Mouse (Mus musculus) liver, embryonic 13.5 days (tissue): ENCODE measurements at regions not wholly inside any gene's neighbourhood (a gene's known extent, or its start where the extent isn't known, plus 50 kb on each side); places are given as distances from the start of the nearest gene placed in this dataset.
A peak's percentile ranks its signal among the peaks of the same experiment; 100 is the strongest.

ENCODE experiments used
- ATAC-seq: fragments of 200-750 bp; cut with Nextera tagmentation; 2 replicates; pipeline ENCODE4 v1.8.0; 2017; ENCODE audit warnings: low read depth, mild to moderate bottlenecking, moderate number of reproducible peaks, moderate library complexity
- DNase-seq: peaks from one replicate; pipeline ENCODE4 v3.0.0; 2022
- H3K27ac ChIP-seq: fragments of 300-500 bp; sonication (generic); 2 replicates; pipeline ENCODE4 v1.5.1; 2015; ENCODE audit warnings: moderate library complexity, mild to moderate bottlenecking, inconsistent platforms
- H3K27me3 ChIP-seq: fragments of 300-500 bp; sonication (generic); 2 replicates; pipeline ENCODE4 v1.6.1; 2015; ENCODE audit warnings: mild to moderate bottlenecking, inconsistent platforms
- H3K36me3 ChIP-seq: fragments of 300-500 bp; sonication (generic); 2 replicates; pipeline ENCODE4 v1.6.1; 2015; ENCODE audit warnings: mild to moderate bottlenecking, inconsistent platforms
- H3K4me1 ChIP-seq: fragments of 300-500 bp; sonication (generic); replicated peaks from 2 replicates; pipeline ENCODE4 v1.6.1; 2015; ENCODE audit warnings: inconsistent platforms
- H3K4me2 ChIP-seq: fragments of 300-500 bp; sonication (generic); 2 replicates; pipeline ENCODE4 v1.6.1; 2015; ENCODE audit warnings: inconsistent platforms, mild to moderate bottlenecking, moderate library complexity
- H3K4me3 ChIP-seq: fragments of 300-500 bp; sonication (generic); replicated peaks from 2 replicates; pipeline ENCODE4 v1.5.1; 2015; ENCODE audit warnings: mild to moderate bottlenecking, inconsistent platforms
- H3K9ac ChIP-seq: fragments of 300-500 bp; sonication (generic); 2 replicates; pipeline ENCODE4 v1.6.1; 2015; ENCODE audit warnings: mild to moderate bottlenecking, inconsistent platforms
- H3K9me3 ChIP-seq: fragments of 300-500 bp; sonication (generic); replicated peaks from 2 replicates; pipeline ENCODE4 v1.6.1; 2016; ENCODE audit warnings: inconsistent platforms
- WGBS: fragments of 180-500 bp; shearing (Covaris S2); methylation state at CpG from one replicate; pipeline ENCODE4 v1.1.7; 2015; ENCODE audit not compliant: insufficient replicate concordance; 5-methylcytosine and 5-hydroxymethylcytosine counted together

DNA sequence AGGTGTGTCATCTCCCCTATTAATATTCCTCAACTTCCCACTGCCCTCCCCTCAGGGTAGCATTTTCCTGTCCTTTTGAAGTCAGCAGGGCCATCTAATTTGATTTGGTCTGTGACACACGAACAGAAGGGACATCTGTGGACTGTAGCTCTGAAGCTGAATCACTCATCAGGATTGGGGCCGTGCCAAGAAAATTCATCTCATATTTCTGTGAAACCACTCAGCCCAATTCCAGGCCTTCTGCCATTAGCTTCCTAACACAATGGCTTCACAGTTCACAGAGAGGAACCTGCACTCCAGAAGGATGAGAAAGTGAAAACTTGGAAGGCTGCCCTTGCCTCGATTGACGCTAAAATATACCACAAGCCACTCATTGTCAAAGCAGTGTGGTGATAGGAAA is 86.1 kb downstream of the Abhd5 start:
- Histone ChIP-seq H3K27me3 (no peaks in the 10 kb centered on the region), H3K9me3 (no peaks in the 10 kb centered on the region), H3K27ac (no peak overlapping the region), H3K4me3 (no peak overlapping the region), H3K4me1 (no peaks in the 10 kb centered on the region), H3K36me3 (no peaks in the 10 kb centered on the region), H3K4me2 (no peak overlapping the region), H3K9ac (no peak overlapping the region)
- DNase-seq (no peak), ATAC-seq (no peak)
- 58% methylated on average over 4 of the region's 4 CpGs for WGBS

DNA sequence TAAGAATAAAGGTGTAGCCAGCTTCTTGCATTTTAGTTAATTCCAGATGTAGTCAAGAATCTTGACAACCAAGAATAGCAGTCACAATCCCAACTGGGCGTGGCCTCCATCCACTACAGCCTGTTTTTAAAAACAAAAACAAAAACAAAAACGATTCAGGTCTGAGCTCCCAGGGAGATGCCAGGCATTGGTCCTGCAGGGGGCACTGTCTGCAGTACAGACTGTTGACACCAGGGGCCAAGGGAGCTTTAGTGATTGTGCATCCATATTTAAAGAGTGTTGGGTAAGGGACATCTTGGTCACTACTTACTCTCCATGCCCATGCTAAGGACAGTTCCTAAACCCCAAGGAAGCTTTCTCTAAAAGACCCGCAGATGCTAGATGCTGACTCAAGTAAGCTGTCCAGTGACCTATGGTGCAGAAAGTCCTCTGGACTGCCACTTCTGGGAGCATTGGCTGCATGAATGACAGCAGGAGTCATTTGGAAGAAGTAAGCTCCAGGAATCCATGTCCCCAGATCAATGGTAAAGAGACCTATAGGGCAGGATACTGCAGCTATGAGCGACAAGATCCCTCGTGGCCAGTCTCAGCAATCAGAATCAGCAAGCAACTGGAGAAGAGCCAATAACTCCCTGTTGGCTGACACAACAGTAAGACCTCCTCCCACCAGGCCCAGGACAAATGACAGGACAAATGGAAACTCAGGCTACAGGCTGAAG is 95.1 kb downstream of the Abhd5 start:
- Histone ChIP-seq H3K27ac (no peak overlapping the region), H3K9ac (no peak overlapping the region), H3K9me3 (no peaks in the 10 kb centered on the region), H3K27me3 (no peaks in the 10 kb centered on the region), H3K4me1 (no peaks in the 10 kb centered on the region), H3K36me3 (no peaks in the 10 kb centered on the region), H3K4me3 (no peak overlapping the region), H3K4me2 (no peak overlapping the region)
- ATAC-seq (no peak), DNase-seq (no peak)
- WGBS = 53% methylated on average over 5 of the region's 5 CpGs

DNA sequence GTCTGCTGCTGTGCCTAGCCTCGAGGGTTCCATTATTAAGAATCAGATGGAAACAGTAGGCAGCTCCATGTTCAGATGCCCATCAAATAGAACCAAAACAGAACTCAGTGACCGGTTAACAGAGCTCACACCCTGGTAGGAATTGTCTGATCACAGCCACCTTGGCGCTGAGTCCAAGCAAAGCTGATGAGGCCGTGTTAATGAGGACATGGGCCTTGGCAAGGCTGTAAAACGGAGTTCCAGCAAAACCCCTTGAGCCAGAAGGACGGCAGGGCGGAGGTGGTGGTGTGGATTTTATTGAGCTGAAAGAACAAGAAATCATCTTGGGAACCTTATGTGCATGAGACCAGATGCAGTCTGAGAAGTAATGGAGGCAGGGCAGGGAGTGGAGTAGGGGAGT is 96.2 kb downstream of the Abhd5 start:
- ATAC-seq = no peak
- H3K27ac ChIP-seq = no peak overlapping the region
- H3K27me3 ChIP-seq = no peaks in the 10 kb centered on the region
- no peaks in the 10 kb centered on the region for H3K9me3 ChIP-seq
- no peak overlapping the region for H3K4me3 ChIP-seq
- no peaks in the 10 kb centered on the region for H3K4me1 ChIP-seq
- no peak for DNase-seq
- H3K4me2 ChIP-seq = no peak overlapping the region
- no peak overlapping the region for H3K9ac ChIP-seq
- 72% methylated on average over 7 of the region's 7 CpGs for WGBS
- H3K36me3 ChIP-seq = no peaks in the 10 kb centered on the region

DNA sequence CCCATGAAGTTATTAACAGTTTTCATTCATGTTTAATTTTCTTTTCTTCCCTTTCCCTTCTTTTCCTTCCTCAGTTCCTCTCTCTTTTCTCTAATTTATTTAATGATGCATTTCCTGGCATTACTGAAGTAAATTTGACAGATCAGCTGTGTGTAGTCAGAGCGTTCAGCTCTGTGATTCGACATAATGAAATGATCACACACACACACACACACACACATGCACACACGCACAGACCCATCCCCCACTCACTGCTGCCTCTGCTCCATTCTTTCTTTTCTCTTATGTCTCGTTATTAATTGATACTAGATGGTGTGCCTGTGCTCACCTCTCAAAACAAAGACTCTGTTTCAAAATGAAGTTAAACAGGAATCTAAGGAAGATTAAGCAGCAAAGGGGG is 96.9 kb downstream of the Abhd5 start:
- Histone ChIP-seq H3K36me3 (no peaks in the 10 kb centered on the region), H3K4me3 (no peak overlapping the region), H3K4me1 (no peaks in the 10 kb centered on the region), H3K9me3 (no peaks in the 10 kb centered on the region), H3K27ac (no peak overlapping the region), H3K9ac (no peak overlapping the region), H3K4me2 (no peak overlapping the region), H3K27me3 (no peaks in the 10 kb centered on the region)
- ATAC-seq (no peak), DNase-seq (no peak)
- 63% methylated on average over 4 of the region's 4 CpGs for WGBS

DNA sequence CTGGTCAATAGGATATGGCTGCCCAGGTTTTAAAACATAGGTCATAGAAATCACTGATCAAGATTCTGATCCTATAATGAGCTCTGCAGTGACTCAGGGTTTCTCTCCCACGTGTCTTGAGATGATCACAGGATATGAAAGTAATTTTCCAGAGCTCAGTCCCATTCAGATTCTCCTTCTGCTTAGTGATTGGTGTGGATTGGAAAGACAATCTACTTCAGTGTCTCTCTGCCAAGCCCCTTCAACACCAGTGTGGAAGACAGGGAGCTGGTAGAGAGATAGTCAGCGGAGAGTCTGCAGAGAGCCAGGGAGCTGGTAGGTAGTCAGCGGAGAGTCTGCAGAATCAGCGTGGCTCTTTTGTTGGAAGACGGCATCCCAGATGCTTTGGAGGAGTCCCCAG is 99.1 kb downstream of the Abhd5 start:
- WGBS = 67% methylated on average over 5 of the region's 5 CpGs
- no peaks in the 10 kb centered on the region for H3K9me3 ChIP-seq

DNA sequence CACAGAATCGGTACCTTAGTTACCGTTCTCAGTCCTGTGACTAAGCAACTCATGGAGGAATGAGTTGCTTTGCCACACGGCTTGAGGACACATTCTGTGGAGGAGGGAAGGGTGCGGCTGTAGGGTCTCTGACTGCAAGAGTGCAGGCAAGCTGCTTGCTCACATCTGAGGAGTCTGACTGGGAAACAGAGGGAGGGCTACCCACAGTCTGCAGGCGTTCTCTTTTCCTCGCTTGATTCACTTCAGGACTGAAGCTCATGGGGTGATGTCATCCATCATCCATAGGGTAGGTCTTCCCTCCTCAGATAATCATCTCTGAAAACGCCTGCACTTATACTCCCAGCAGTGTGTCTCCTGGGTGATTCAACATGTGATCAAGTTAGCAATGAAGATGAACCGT is 103.9 kb downstream of the Abhd5 start:
- H3K4me2 ChIP-seq = no peak overlapping the region
- H3K9me3 ChIP-seq = no peaks in the 10 kb centered on the region
- H3K4me1 ChIP-seq = no peaks in the 10 kb centered on the region
- ATAC-seq (no peak), DNase-seq (no peak)
- WGBS = 56% methylated on average over 8 of the region's 8 CpGs
- no peaks in the 10 kb centered on the region for H3K36me3 ChIP-seq
- H3K27me3 ChIP-seq = no peaks in the 10 kb centered on the region
- H3K27ac ChIP-seq = no peak overlapping the region
- no peak overlapping the region for H3K9ac ChIP-seq
- no peak overlapping the region for H3K4me3 ChIP-seq

More for the DNA sequence above, 99.1 kb downstream of the Abhd5 start:
- no peak for ATAC-seq
- Histone ChIP-seq H3K27ac (no peak overlapping the region), H3K4me2 (no peak overlapping the region), H3K4me3 (no peak overlapping the region), H3K27me3 (no peaks in the 10 kb centered on the region), H3K4me1 (no peaks in the 10 kb centered on the region), H3K9ac (no peak overlapping the region), H3K36me3 (no peaks in the 10 kb centered on the region)
- no peak for DNase-seq

DNA sequence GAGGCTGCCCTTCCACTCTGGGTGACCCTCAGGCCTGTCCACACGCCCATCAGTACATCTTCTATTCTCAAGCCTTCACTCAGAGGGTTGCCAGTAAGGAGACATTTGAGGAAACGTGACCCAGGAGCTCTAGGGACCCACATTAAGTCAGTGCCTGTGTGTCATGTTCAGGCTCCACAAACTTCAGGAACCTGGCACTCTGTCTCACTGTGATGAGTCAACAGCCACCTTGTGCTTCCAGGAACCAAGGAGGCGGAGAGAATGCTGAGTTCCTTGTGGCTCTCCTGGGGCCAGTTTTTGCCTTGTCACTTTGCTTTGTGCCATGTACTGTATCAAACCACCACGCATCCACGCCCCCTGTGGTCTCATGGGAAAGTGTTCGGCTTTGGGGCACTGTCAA is 104.4 kb downstream of the Abhd5 start:
- H3K9me3 ChIP-seq = no peaks in the 10 kb centered on the region
- WGBS = 49% methylated on average over 6 of the region's 6 CpGs
- ATAC-seq (no peak), DNase-seq (no peak)
- H3K27me3 ChIP-seq = no peaks in the 10 kb centered on the region
- H3K4me3 ChIP-seq = no peak overlapping the region
- no peak overlapping the region for H3K27ac ChIP-seq
- H3K9ac ChIP-seq = no peak overlapping the region
- no peak overlapping the region for H3K4me2 ChIP-seq
- no peaks in the 10 kb centered on the region for H3K4me1 ChIP-seq
- H3K36me3 ChIP-seq = no peaks in the 10 kb centered on the region

DNA sequence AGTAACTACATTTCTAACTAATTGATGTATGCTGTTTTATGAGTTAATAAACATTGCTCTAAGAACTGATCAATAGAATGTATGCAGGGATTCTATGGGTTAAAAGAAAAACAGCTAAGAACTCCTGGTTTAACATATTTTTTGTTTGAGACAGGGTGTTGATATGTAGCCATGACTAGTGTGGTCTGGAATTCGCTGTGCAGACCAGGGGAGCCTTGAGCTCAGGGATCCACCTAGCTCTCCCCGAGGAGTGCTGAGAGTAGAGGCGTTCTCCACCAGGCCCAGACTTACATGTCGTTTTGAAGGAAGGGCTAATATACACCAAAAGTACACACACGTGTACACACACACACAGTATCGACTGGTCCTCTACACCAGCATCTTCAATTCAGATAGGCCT is 108.1 kb downstream of the Abhd5 start:
- Histone ChIP-seq H3K4me2 (no peak overlapping the region), H3K36me3 (no peaks in the 10 kb centered on the region), H3K27me3 (no peaks in the 10 kb centered on the region), H3K9me3 (no peaks in the 10 kb centered on the region), H3K4me3 (no peak overlapping the region), H3K4me1 (no peaks in the 10 kb centered on the region), H3K27ac (no peak overlapping the region), H3K9ac (no peak overlapping the region)
- WGBS = 63% methylated on average over 6 of the region's 6 CpGs
- ATAC-seq (no peak), DNase-seq (no peak)

DNA sequence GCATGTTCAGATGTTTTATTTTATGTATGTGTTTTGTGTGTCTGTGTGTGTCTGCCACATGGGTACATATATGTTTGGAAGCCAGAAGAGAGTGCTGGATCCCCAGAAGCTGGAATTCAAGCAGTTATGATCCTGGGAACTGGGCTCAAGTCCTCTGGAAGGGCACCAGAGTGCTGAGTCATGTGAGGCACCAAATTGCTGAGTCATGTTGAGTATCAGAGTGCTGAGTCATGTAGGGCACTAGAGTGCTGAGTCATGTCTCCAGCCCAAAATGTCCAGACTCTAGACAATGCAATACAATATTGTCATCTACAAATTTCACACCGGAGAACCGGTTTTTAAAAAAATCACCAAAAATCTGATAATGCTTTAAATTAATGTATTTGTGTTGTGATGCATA is 120.1 kb downstream of the Abhd5 start:
- H3K27ac ChIP-seq = no peak overlapping the region
- H3K9me3 ChIP-seq = 0 out of 2 replicates have a peak, but pooled peaks cover 2% of the 10 kb centered on the region
- DNase-seq (peak; percentile 23), ATAC-seq (peak; percentile 55; the same call in 1 of the 2 replicates)
- H3K4me3 ChIP-seq = no peak overlapping the region
- H3K4me2 ChIP-seq = no peak overlapping the region
- no peaks in the 10 kb centered on the region for H3K27me3 ChIP-seq
- H3K4me1 ChIP-seq = peaks cover 3% of the 10 kb centered on the region
- no peak overlapping the region for H3K9ac ChIP-seq
- no peaks in the 10 kb centered on the region for H3K36me3 ChIP-seq
- WGBS = 88% methylated on average over 2 of the region's 2 CpGs

DNA sequence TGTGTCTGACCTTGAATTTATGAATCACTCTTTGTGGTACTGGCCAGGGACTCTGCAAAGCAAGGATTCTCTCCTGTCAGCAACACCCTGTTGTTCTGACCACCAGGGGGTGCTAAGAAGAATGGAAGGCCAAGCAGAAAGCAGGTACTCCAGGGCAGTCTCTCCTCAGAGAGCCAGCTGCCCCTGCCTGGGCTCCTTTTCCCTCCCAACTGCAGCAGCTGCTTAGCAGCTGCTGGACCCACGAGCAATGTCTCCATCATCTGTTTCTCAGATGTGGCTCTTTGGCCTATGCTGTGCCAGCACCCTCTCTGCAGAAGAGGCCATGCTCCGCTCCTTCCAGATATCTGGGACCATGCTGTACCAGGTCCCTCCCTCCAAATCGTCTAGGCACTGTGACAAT is 124.9 kb downstream of the Abhd5 start:
- ATAC-seq = no peak
- no peaks in the 10 kb centered on the region for H3K27me3 ChIP-seq
- no peak overlapping the region for H3K9ac ChIP-seq
- WGBS = 40% methylated on average over 3 of the region's 3 CpGs
- H3K27ac ChIP-seq = no peak overlapping the region
- no peak overlapping the region for H3K4me3 ChIP-seq
- peaks cover 3% of the 10 kb centered on the region for H3K4me1 ChIP-seq
- no peak overlapping the region for H3K4me2 ChIP-seq
- H3K9me3 ChIP-seq = 0 out of 2 replicates have a peak, but pooled peaks cover 2% of the 10 kb centered on the region
- no peak for DNase-seq
- no peaks in the 10 kb centered on the region for H3K36me3 ChIP-seq

DNA sequence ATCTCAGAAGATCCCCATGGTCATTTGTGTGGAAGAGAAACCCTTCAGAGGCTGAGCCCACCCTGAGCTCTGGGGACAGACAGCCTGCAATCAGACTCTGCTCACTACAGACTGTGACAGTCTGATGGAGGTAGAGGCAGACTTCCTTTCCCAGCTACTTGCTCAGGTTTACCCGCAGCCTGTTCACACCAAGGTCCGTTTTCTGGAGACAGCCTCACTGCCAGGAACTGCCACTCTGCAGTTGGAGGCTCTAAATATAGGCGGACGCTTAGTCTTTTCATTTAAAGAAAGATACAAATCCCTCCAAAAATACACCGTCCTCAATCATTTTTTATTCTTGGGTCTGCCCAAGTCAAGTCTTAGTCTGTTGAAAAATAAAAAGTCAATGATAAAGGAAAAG is 135.6 kb downstream of the Abhd5 start:
- WGBS = 69% methylated on average over 5 of the region's 5 CpGs
- H3K9me3 ChIP-seq = no peaks in the 10 kb centered on the region
- no peaks in the 10 kb centered on the region for H3K36me3 ChIP-seq
- no peak overlapping the region for H3K27ac ChIP-seq
- no peak overlapping the region for H3K4me2 ChIP-seq
- DNase-seq = no peak
- H3K4me3 ChIP-seq = no peak overlapping the region
- no peak overlapping the region for H3K9ac ChIP-seq
- no peaks in the 10 kb centered on the region for H3K27me3 ChIP-seq
- H3K4me1 ChIP-seq = no peaks in the 10 kb centered on the region
- no peak for ATAC-seq

DNA sequence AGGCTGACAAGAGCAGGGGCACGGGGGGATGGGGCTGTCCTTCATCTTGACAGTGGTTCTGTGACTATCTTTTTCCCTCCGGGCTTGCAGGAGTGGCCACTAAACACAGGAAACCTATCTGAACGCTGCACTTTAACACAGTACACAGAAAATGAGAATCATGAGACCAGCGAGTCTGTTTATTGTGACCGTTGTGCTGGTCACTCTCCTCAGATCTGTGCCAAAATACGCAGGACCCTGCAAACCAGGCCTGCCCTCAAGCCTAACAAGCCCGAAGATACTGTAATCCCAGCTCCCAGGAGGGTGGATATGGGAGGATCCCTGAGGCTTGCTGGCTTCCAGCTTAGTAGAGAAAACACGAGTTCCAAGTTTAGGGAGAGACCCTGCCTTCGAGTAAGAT is 143.3 kb downstream of the Abhd5 start:
- Histone ChIP-seq H3K27ac (no peak overlapping the region), H3K9ac (no peak overlapping the region), H3K27me3 (no peaks in the 10 kb centered on the region), H3K36me3 (no peaks in the 10 kb centered on the region), H3K9me3 (no peaks in the 10 kb centered on the region), H3K4me2 (no peak overlapping the region), H3K4me1 (no peaks in the 10 kb centered on the region), H3K4me3 (no peak overlapping the region)
- DNase-seq (no peak), ATAC-seq (no peak)
- 54% methylated on average over 9 of the region's 9 CpGs for WGBS
